Mouse (Mus musculus) lung, embryonic 16.5 days (tissue): ENCODE results near the gene Zfp770. TPM values are rescaled to one million over a fixed set of nuclear protein-coding genes. Genes with fewer than 3 reads are reported as not detected.

Experiments used
- ATAC-seq: fragments of 200-750 bp; cut with Nextera tagmentation; 2 replicates; pipeline ENCODE4 v1.8.0; 2017; ENCODE audit warnings: low read depth, mild to moderate bottlenecking, moderate library complexity
- H3K27ac ChIP-seq: fragments of 300-500 bp; sonication (generic); 2 replicates; pipeline ENCODE4 v1.5.1; 2014; ENCODE audit warnings: mild to moderate bottlenecking, control low read depth, low read length
- H3K27me3 ChIP-seq: fragments of 300-500 bp; sonication (generic); 2 replicates; pipeline ENCODE4 v1.6.1; 2014; ENCODE audit warnings: low read depth, low read length, mixed read lengths; ENCODE audit not compliant: control insufficient read depth, insufficient read depth
- H3K36me3 ChIP-seq: fragments of 300-500 bp; sonication (generic); 2 replicates; pipeline ENCODE4 v1.6.1; 2014; ENCODE audit warnings: low read length; ENCODE audit not compliant: control insufficient read depth, insufficient read depth
- H3K4me1 ChIP-seq: fragments of 300-500 bp; sonication (generic); replicated peaks from 2 replicates; pipeline ENCODE4 v1.6.1; 2014; ENCODE audit warnings: low read length, mixed read lengths; ENCODE audit not compliant: control insufficient read depth, insufficient read depth
- H3K4me2 ChIP-seq: fragments of 300-500 bp; sonication (generic); 2 replicates; pipeline ENCODE4 v1.6.1; 2014; ENCODE audit warnings: low read depth, low read length, control low read depth
- H3K4me3 ChIP-seq: fragments of 300-500 bp; sonication (generic); 2 replicates; pipeline ENCODE4 v1.5.1; 2014; ENCODE audit warnings: mild to moderate bottlenecking, low read length, control low read depth
- H3K9ac ChIP-seq: fragments of 300-500 bp; sonication (generic); 2 replicates; pipeline ENCODE4 v1.6.1; 2014; ENCODE audit warnings: low read length, control low read depth
- H3K9me3 ChIP-seq: fragments of 300-500 bp; sonication (generic); 2 replicates; pipeline ENCODE4 v1.6.1; 2016; ENCODE audit warnings: low read length; ENCODE audit not compliant: control insufficient read depth
- WGBS: fragments of 180-500 bp; shearing (Covaris S2); extraction: QIAGEN DNeasy Blood & Tissue Kit; methylation state at CpG from one replicate; pipeline ENCODE4 v1.1.7; 2014; 5-methylcytosine and 5-hydroxymethylcytosine counted together
- polyA plus RNA-seq: library from polyadenylated mRNA; unstranded; fragments of >200 nt; fragmentation: Nextera tagmentation; extraction: Ambion mirVana; gene quantifications from 2 replicates; pipeline ENCODE4 v1.2.1, GENCODE M21; 2015

The Zfp770 gene
- 3.3 and 3.6 TPM in 2 replicates for polyA plus RNA-seq

GRCm38 (mm10) chr2:114200932-114201559 lies at the start of gene Zfp770:
TSS of gene Zfp770 (minus strand) at chr2:114201469.
- under 1% methylated on average over 35 of the region's 36 CpGs for WGBS
- Histone ChIP-seq H3K9me3 (no peaks in the 10 kb centered on the region), H3K27ac (peak within 1 kb of the TSS; percentile 53), H3K4me1 (peaks cover 9% of the 10 kb centered on the region), H3K9ac (peak within 1 kb of the TSS; percentile 91), H3K27me3 (no peaks in the 10 kb centered on the region), H3K36me3 (peaks cover 2% of the 10 kb centered on the region; the same call in 1 of the 2 replicates), H3K4me2 (peak within 1 kb of the TSS; percentile 58), H3K4me3 (peak within 1 kb of the TSS; percentile 75)
- ATAC-seq: peak; percentile 95

GRCm38 (mm10) chr2:114249440-114249839 lies 48.2 kb upstream of the Zfp770 start:
- Histone ChIP-seq H3K27me3 (no peaks in the 10 kb centered on the region), H3K9ac (no peak overlapping the region), H3K4me3 (no peak overlapping the region), H3K9me3 (no peaks in the 10 kb centered on the region), H3K4me1 (0 out of 2 replicates have a peak, but pooled peaks cover 1% of the 10 kb centered on the region), H3K36me3 (no peaks in the 10 kb centered on the region), H3K27ac (no peak overlapping the region), H3K4me2 (no peak overlapping the region)
- ATAC-seq: no peak
- WGBS: 46% methylated on average over 6 of the region's 6 CpGs

- Histone ChIP-seq H3K27me3 (no peaks in the 10 kb centered on the region), H3K4me1 (no peaks in the 10 kb centered on the region), H3K4me2 (no peak overlapping the region), H3K9me3 (no peaks in the 10 kb centered on the region), H3K4me3 (no peak overlapping the region), H3K9ac (no peak overlapping the region), H3K36me3 (no peaks in the 10 kb centered on the region), H3K27ac (no peak overlapping the region)
- ATAC-seq: no peak
- 11% methylated on average over 4 of the region's 4 CpGs for WGBS
These were observed 36.4 kb upstream of the Zfp770 start for GRCm38 (mm10) chr2:114237639-114238038.

- ATAC-seq: no peak
- H3K4me1 ChIP-seq: no peaks in the 10 kb centered on the region
- WGBS: 64% methylated on average over 1 of the region's 1 CpGs
- no peak overlapping the region for H3K27ac ChIP-seq
- no peaks in the 10 kb centered on the region for H3K27me3 ChIP-seq
- H3K9ac ChIP-seq: no peak overlapping the region
- H3K4me3 ChIP-seq: no peak overlapping the region
- no peaks in the 10 kb centered on the region for H3K9me3 ChIP-seq
- H3K36me3 ChIP-seq: no peaks in the 10 kb centered on the region
- H3K4me2 ChIP-seq: no peak overlapping the region
These were observed 35.3 kb upstream of the Zfp770 start for GRCm38 (mm10) chr2:114236566-114236965.

- H3K36me3 ChIP-seq: no peaks in the 10 kb centered on the region
- WGBS: 81% methylated on average over 3 of the region's 3 CpGs
- no peak overlapping the region for H3K9ac ChIP-seq
- H3K27ac ChIP-seq: no peak overlapping the region
- no peak overlapping the region for H3K4me3 ChIP-seq
- no peak for ATAC-seq
- H3K4me1 ChIP-seq: no peaks in the 10 kb centered on the region
- no peak overlapping the region for H3K4me2 ChIP-seq
- no peaks in the 10 kb centered on the region for H3K9me3 ChIP-seq
- no peaks in the 10 kb centered on the region for H3K27me3 ChIP-seq
These were observed 34.3 kb upstream of the Zfp770 start for GRCm38 (mm10) chr2:114235584-114235983.

GRCm38 (mm10) chr2:114231248-114231647 lies 30.0 kb upstream of the Zfp770 start:
- Histone ChIP-seq H3K27me3 (no peaks in the 10 kb centered on the region), H3K9ac (no peak overlapping the region), H3K4me1 (no peaks in the 10 kb centered on the region), H3K9me3 (no peaks in the 10 kb centered on the region), H3K4me3 (no peak overlapping the region), H3K4me2 (no peak overlapping the region), H3K36me3 (no peaks in the 10 kb centered on the region), H3K27ac (no peak overlapping the region)
- ATAC-seq: no peak
- 53% methylated on average over 2 of the region's 2 CpGs for WGBS

GRCm38 (mm10) chr2:114228672-114229071 lies 27.4 kb upstream of the Zfp770 start:
- H3K27me3 ChIP-seq: no peaks in the 10 kb centered on the region
- no peak for ATAC-seq
- no peaks in the 10 kb centered on the region for H3K36me3 ChIP-seq
- no peak overlapping the region for H3K4me3 ChIP-seq
- no peak overlapping the region for H3K4me2 ChIP-seq
- H3K27ac ChIP-seq: no peak overlapping the region
- no peak overlapping the region for H3K9ac ChIP-seq
- WGBS: 75% methylated on average over 2 of the region's 2 CpGs
- no peaks in the 10 kb centered on the region for H3K9me3 ChIP-seq
- H3K4me1 ChIP-seq: no peaks in the 10 kb centered on the region

GRCm38 (mm10) chr2:114205036-114205435 lies 3.8 kb upstream of the Zfp770 start:
- no peaks in the 10 kb centered on the region for H3K27me3 ChIP-seq
- 65% methylated on average over 6 of the region's 6 CpGs for WGBS

GRCm38 (mm10) chr2:114201574-114201973 lies 305 bp upstream of the Zfp770 start:
- H3K9me3 ChIP-seq: no peaks in the 10 kb centered on the region
- peak overlapping the region; percentile 58 for H3K4me2 ChIP-seq
- 30% methylated on average over 4 of the region's 4 CpGs for WGBS
- peaks cover 9% of the 10 kb centered on the region for H3K4me1 ChIP-seq
- H3K4me3 ChIP-seq: peak overlapping the region; percentile 75
- H3K36me3 ChIP-seq: no peaks in the 10 kb centered on the region
- ATAC-seq: no peak
- no peak overlapping the region for H3K27ac ChIP-seq
- H3K27me3 ChIP-seq: no peaks in the 10 kb centered on the region
- peak overlapping the region; percentile 91 for H3K9ac ChIP-seq

More at GRCm38 (mm10) chr2:114205036-114205435, 3.8 kb upstream of the Zfp770 start:
- no peak overlapping the region for H3K4me2 ChIP-seq
- H3K9me3 ChIP-seq: no peaks in the 10 kb centered on the region
- H3K4me3 ChIP-seq: no peak overlapping the region
- H3K4me1 ChIP-seq: peaks cover 4% of the 10 kb centered on the region
- H3K9ac ChIP-seq: no peak overlapping the region
- no peak overlapping the region for H3K27ac ChIP-seq
- ATAC-seq: no peak
- H3K36me3 ChIP-seq: no peaks in the 10 kb centered on the region
